Mouse (Mus musculus): ENCODE results near the gene Ube2j2. TPM values are rescaled to one million over a fixed set of nuclear protein-coding genes. Genes with fewer than 3 reads are reported as not detected.
A peak's percentile ranks its signal among the peaks of the same experiment; 100 is the strongest.

Gene Ube2j2
- total and polyA plus RNA-seq, 2 experiments from 2014 or later, result 80.3 to 138 TPM

- Histone ChIP-seq H3K4me3 (ENCODE audit: low read depth, low read length) (no peak overlapping the region), H3K36me3 (ENCODE audit: insufficient read depth) (peaks cover 94% of the 10 kb centered on the region), H3K9ac (no peak overlapping the region), H3K9me3 (ENCODE audit: low read length) (no peaks in the 10 kb centered on the region), H3K27ac (ENCODE audit: low read depth, low read length) (no peak overlapping the region), H3K4me1 (ENCODE audit: insufficient read depth) (no peaks in the 10 kb centered on the region), H3K4me2 (ENCODE audit: low read depth) (no peak overlapping the region), H3K27me3 (ENCODE audit: insufficient read depth, low read length) (no peaks in the 10 kb centered on the region)
- 61% methylated on average over 3 of the region's 3 CpGs for WGBS
- peak; percentile 71 for ATAC-seq
- no peak for TF ChIP-seq CTCF (IDR thresholded peaks at IDR 0.05; ENCODE audit: low read depth)
- DNase-seq, result peak; percentile 34
These were observed 42.4 kb upstream of the Ube2j2 start for GRCm38 (mm10) chr4:155901205-155901604.

GRCm38 (mm10) chr4:155903246-155903645, 40.4 kb upstream of the Ube2j2 start:
- no peaks in the 10 kb centered on the region for H3K9me3 ChIP-seq (ENCODE audit: low read length)

GRCm38 (mm10) chr4:155904318-155905102, 39.1 kb upstream of the Ube2j2 start:
- Histone ChIP-seq H3K36me3 (ENCODE audit: insufficient read depth) (peaks cover 79% of the 10 kb centered on the region), H3K4me2 (ENCODE audit: low read depth) (no peak overlapping the region), H3K27ac (ENCODE audit: low read depth, low read length) (no peak overlapping the region), H3K4me1 (ENCODE audit: insufficient read depth) (no peaks in the 10 kb centered on the region), H3K9ac (no peak overlapping the region), H3K9me3 (ENCODE audit: low read length) (no peaks in the 10 kb centered on the region), H3K27me3 (ENCODE audit: insufficient read depth, low read length) (no peaks in the 10 kb centered on the region), H3K4me3 (ENCODE audit: low read depth, low read length) (no peak overlapping the region)
- TF ChIP-seq CTCF (IDR thresholded peaks at IDR 0.05; ENCODE audit: low read depth), result peak; percentile 57
- ATAC-seq (no peak), DNase-seq (peak; percentile 42)
- WGBS, result 92% methylated on average over 13 of the region's 13 CpGs

More at GRCm38 (mm10) chr4:155903246-155903645, 40.4 kb upstream of the Ube2j2 start:
- no peak overlapping the region for H3K27ac ChIP-seq (ENCODE audit: low read depth, low read length)
- no peaks in the 10 kb centered on the region for H3K27me3 ChIP-seq (ENCODE audit: insufficient read depth, low read length)
- TF ChIP-seq CTCF (IDR thresholded peaks at IDR 0.05; ENCODE audit: low read depth), result no peak
- H3K4me1 ChIP-seq (ENCODE audit: insufficient read depth), result no peaks in the 10 kb centered on the region
- ATAC-seq (no peak), DNase-seq (no peak)
- H3K4me3 ChIP-seq (ENCODE audit: low read depth, low read length), result no peak overlapping the region
- WGBS, result 96% methylated on average over 13 of the region's 13 CpGs
- no peak overlapping the region for H3K4me2 ChIP-seq (ENCODE audit: low read depth)
- peaks cover 92% of the 10 kb centered on the region for H3K36me3 ChIP-seq (ENCODE audit: insufficient read depth)
- no peak overlapping the region for H3K9ac ChIP-seq

- TF ChIP-seq CTCF (IDR thresholded peaks at IDR 0.05; ENCODE audit: low read depth), result no peak
- Histone ChIP-seq H3K4me2 (ENCODE audit: low read depth) (no peak overlapping the region), H3K36me3 (ENCODE audit: insufficient read depth) (peaks cover 68% of the 10 kb centered on the region), H3K4me1 (ENCODE audit: insufficient read depth) (no peaks in the 10 kb centered on the region), H3K27ac (ENCODE audit: low read depth, low read length) (no peak overlapping the region), H3K4me3 (ENCODE audit: low read depth, low read length) (no peak overlapping the region), H3K9ac (no peak overlapping the region), H3K9me3 (ENCODE audit: low read length) (no peaks in the 10 kb centered on the region), H3K27me3 (ENCODE audit: insufficient read depth, low read length) (no peaks in the 10 kb centered on the region)
- WGBS, result 90% methylated on average over 13 of the region's 13 CpGs
- DNase-seq (no peak), ATAC-seq (no peak)
These were observed 38.0 kb upstream of the Ube2j2 start for GRCm38 (mm10) chr4:155905634-155906033.

GRCm38 (mm10) chr4:155906125-155906524, 37.5 kb upstream of the Ube2j2 start:
- Histone ChIP-seq H3K36me3 (ENCODE audit: insufficient read depth) (peaks cover 63% of the 10 kb centered on the region), H3K27me3 (ENCODE audit: insufficient read depth, low read length) (no peaks in the 10 kb centered on the region), H3K4me1 (ENCODE audit: insufficient read depth) (no peaks in the 10 kb centered on the region), H3K9ac (no peak overlapping the region), H3K4me3 (ENCODE audit: low read depth, low read length) (no peak overlapping the region), H3K4me2 (ENCODE audit: low read depth) (no peak overlapping the region), H3K27ac (ENCODE audit: low read depth, low read length) (no peak overlapping the region), H3K9me3 (ENCODE audit: low read length) (no peaks in the 10 kb centered on the region)
- no peak for ATAC-seq
- WGBS, result 83% methylated on average over 9 of the region's 9 CpGs
- no peak for DNase-seq
- no peak for TF ChIP-seq CTCF (IDR thresholded peaks at IDR 0.05; ENCODE audit: low read depth)

- H3K9me3 ChIP-seq (ENCODE audit: low read length), result no peaks in the 10 kb centered on the region
- no peak overlapping the region for H3K4me3 ChIP-seq (ENCODE audit: low read depth, low read length)
- DNase-seq (no peak), ATAC-seq (no peak)
- WGBS, result 86% methylated on average over 11 of the region's 11 CpGs
- TF ChIP-seq CTCF (IDR thresholded peaks at IDR 0.05; ENCODE audit: low read depth), result no peak
- H3K27ac ChIP-seq (ENCODE audit: low read depth, low read length), result no peak overlapping the region
- H3K9ac ChIP-seq, result no peak overlapping the region
- no peaks in the 10 kb centered on the region for H3K4me1 ChIP-seq (ENCODE audit: insufficient read depth)
- no peak overlapping the region for H3K4me2 ChIP-seq (ENCODE audit: low read depth)
- H3K27me3 ChIP-seq (ENCODE audit: insufficient read depth, low read length), result no peaks in the 10 kb centered on the region
- peaks cover 54% of the 10 kb centered on the region for H3K36me3 ChIP-seq (ENCODE audit: insufficient read depth)
These were observed 36.6 kb upstream of the Ube2j2 start for GRCm38 (mm10) chr4:155907003-155907402.

- no peaks in the 10 kb centered on the region for H3K27me3 ChIP-seq (ENCODE audit: insufficient read depth, low read length)
- 0 out of 2 replicates have a peak, but pooled peaks have one; percentile 19 for ATAC-seq
- H3K4me2 ChIP-seq (ENCODE audit: low read depth), result no peak overlapping the region
- peaks cover 41% of the 10 kb centered on the region for H3K36me3 ChIP-seq (ENCODE audit: insufficient read depth)
- no peak for TF ChIP-seq CTCF (IDR thresholded peaks at IDR 0.05; ENCODE audit: low read depth)
- H3K27ac ChIP-seq (ENCODE audit: low read depth, low read length), result no peak overlapping the region
- H3K4me3 ChIP-seq (ENCODE audit: low read depth, low read length), result no peak overlapping the region
- no peak for DNase-seq
- H3K9me3 ChIP-seq (ENCODE audit: low read length), result no peaks in the 10 kb centered on the region
- H3K4me1 ChIP-seq (ENCODE audit: insufficient read depth), result no peaks in the 10 kb centered on the region
- no peak overlapping the region for H3K9ac ChIP-seq
- 76% methylated on average over 7 of the region's 7 CpGs for WGBS
These were observed 35.4 kb upstream of the Ube2j2 start for GRCm38 (mm10) chr4:155908281-155908680.

Measured in forebrain, postnatal 0 days (tissue).